Mouse (Mus musculus) limb, embryonic 14.5 days (tissue): ENCODE results near the gene Wdhd1. TPM values are rescaled to one million over a fixed set of nuclear protein-coding genes. Genes with fewer than 3 reads are reported as not detected.

Experiments used
- ATAC-seq: fragments of 200-750 bp; cut with Nextera tagmentation; 2 replicates; pipeline ENCODE4 v1.8.0; 2017; ENCODE audit warnings: low read depth, moderate number of reproducible peaks, moderate TSS enrichment; ENCODE audit not compliant: low FRiP score
- DNase-seq: peaks from one replicate; pipeline ENCODE4 v3.0.0-alpha.2; 2015; ENCODE audit warnings: low spot score
- H3K27ac ChIP-seq: fragments of 300-500 bp; sonication (generic); replicated peaks from 2 replicates; pipeline ENCODE4 v1.5.1; 2014; ENCODE audit warnings: low read depth, mild to moderate bottlenecking, low read length, moderate library complexity, mixed read lengths
- H3K27me3 ChIP-seq: fragments of 300-500 bp; sonication (generic); 2 replicates; pipeline ENCODE4 v1.6.1; 2014; ENCODE audit warnings: low read length, mixed read lengths; ENCODE audit not compliant: control insufficient read depth, insufficient read depth
- H3K36me3 ChIP-seq: fragments of 300-500 bp; sonication (generic); 2 replicates; pipeline ENCODE4 v1.6.1; 2014; ENCODE audit warnings: mild to moderate bottlenecking, low read length, moderate library complexity, mixed read lengths; ENCODE audit not compliant: control insufficient read depth, insufficient read depth
- H3K4me1 ChIP-seq: fragments of 300-500 bp; sonication (generic); 2 replicates; pipeline ENCODE4 v1.6.1; 2014; ENCODE audit warnings: antibody characterized with exemption, low read length, mixed read lengths; ENCODE audit not compliant: control insufficient read depth, insufficient read depth
- H3K4me2 ChIP-seq: fragments of 300-500 bp; sonication (generic); replicated peaks from 2 replicates; pipeline ENCODE4 v1.6.1; 2014; ENCODE audit warnings: low read depth, mild to moderate bottlenecking, low read length, moderate library complexity; ENCODE audit not compliant: severe bottlenecking
- H3K4me3 ChIP-seq: fragments of 300-500 bp; sonication (generic); replicated peaks from 2 replicates; pipeline ENCODE4 v1.5.1; 2014; ENCODE audit warnings: low read length
- H3K9ac ChIP-seq: fragments of 300-500 bp; sonication (generic); 2 replicates; pipeline ENCODE4 v1.6.1; 2014; ENCODE audit warnings: mild to moderate bottlenecking, low read depth, low read length, moderate library complexity; ENCODE audit not compliant: severe bottlenecking
- H3K9me3 ChIP-seq: fragments of 300-500 bp; sonication (generic); 2 replicates; pipeline ENCODE4 v1.6.1; 2016; ENCODE audit warnings: low read length; ENCODE audit not compliant: control insufficient read depth
- POLR2A ChIP-seq: fragments of 200-500 bp; IDR thresholded peaks from 2 replicates; pipeline ENCODE4 v1.8.0; 2012; ENCODE audit warnings: inconsistent platforms, mild to moderate bottlenecking, moderate library complexity, borderline replicate concordance; ENCODE audit not compliant: insufficient read depth, insufficient read length; ENCODE audit errors: extremely low read depth
- WGBS: fragments of 180-500 bp; shearing (Covaris S2); extraction: QIAGEN DNeasy Blood & Tissue Kit; methylation state at CpG from one replicate; pipeline ENCODE4 v1.1.7; 2014; 5-methylcytosine and 5-hydroxymethylcytosine counted together
- polyA plus RNA-seq, 2 experiments: library from polyadenylated mRNA; depleted of rRNA in 1 of 2; stranded (reverse) in 1 of 2; unstranded in 1 of 2; fragments of >200 nt; fragmentation: Nextera tagmentation in 1 of 2; extraction: Ambion mirVana in 1 of 2; gene quantifications; 2 replicates each; pipeline versions ENCODE4 v1.2.1 to v1.2.3; 2012 to 2014

Wdhd1 gene
- polyA plus RNA-seq, 2 experiments: 22.9 to 29.6 TPM

- Histone ChIP-seq H3K9me3 (no peaks in the 10 kb centered on the region), H3K27me3 (no peaks in the 10 kb centered on the region), H3K36me3 (peaks cover 53% of the 10 kb centered on the region), H3K4me3 (no peak overlapping the region), H3K27ac (no peak overlapping the region), H3K9ac (no peak overlapping the region), H3K4me1 (no peaks in the 10 kb centered on the region), H3K4me2 (no peak overlapping the region)
- DNase-seq (no peak), ATAC-seq (no peak)
- 92% methylated on average over 1 of the region's 1 CpGs for WGBS
- TF ChIP-seq POLR2A: no peak
Observed at GRCm38 (mm10) chr14:47309061-47309460, 32.4 kb upstream of the Wdhd1 start.

GRCm38 (mm10) chr14:47307669-47308068 is 31.0 kb upstream of the Wdhd1 start:
- no peaks in the 10 kb centered on the region for H3K4me1 ChIP-seq
- H3K36me3 ChIP-seq: peaks cover 48% of the 10 kb centered on the region
- no peaks in the 10 kb centered on the region for H3K9me3 ChIP-seq
- ATAC-seq (no peak), DNase-seq (no peak)
- no peak for TF ChIP-seq POLR2A
- no peaks in the 10 kb centered on the region for H3K27me3 ChIP-seq
- no peak overlapping the region for H3K4me3 ChIP-seq
- no peak overlapping the region for H3K9ac ChIP-seq
- no peak overlapping the region for H3K27ac ChIP-seq
- no peak overlapping the region for H3K4me2 ChIP-seq
- WGBS: 79% methylated on average over 3 of the region's 3 CpGs

- 85% methylated on average over 4 of the region's 4 CpGs for WGBS
- DNase-seq (no peak), ATAC-seq (no peak)
- H3K27me3 ChIP-seq: no peaks in the 10 kb centered on the region
- H3K4me3 ChIP-seq: no peak overlapping the region
- H3K36me3 ChIP-seq: peaks cover 31% of the 10 kb centered on the region
- no peaks in the 10 kb centered on the region for H3K9me3 ChIP-seq
- no peak overlapping the region for H3K27ac ChIP-seq
- H3K4me2 ChIP-seq: no peak overlapping the region
- H3K4me1 ChIP-seq: no peaks in the 10 kb centered on the region
- no peak for TF ChIP-seq POLR2A
- H3K9ac ChIP-seq: no peak overlapping the region
Observed at GRCm38 (mm10) chr14:47305933-47306332, 29.3 kb upstream of the Wdhd1 start.

- Histone ChIP-seq H3K4me2 (no peak overlapping the region), H3K27ac (no peak overlapping the region), H3K9me3 (no peaks in the 10 kb centered on the region), H3K9ac (no peak overlapping the region), H3K27me3 (no peaks in the 10 kb centered on the region), H3K4me3 (no peak overlapping the region), H3K36me3 (peaks cover 22% of the 10 kb centered on the region), H3K4me1 (peaks cover 6% of the 10 kb centered on the region)
- ATAC-seq: no peak
- no peak for DNase-seq
- no peak for TF ChIP-seq POLR2A
- 96% methylated on average over 6 of the region's 6 CpGs for WGBS
Observed at GRCm38 (mm10) chr14:47304814-47305405, 28.3 kb upstream of the Wdhd1 start.

GRCm38 (mm10) chr14:47302885-47303680 is 26.4 kb upstream of the Wdhd1 start:
- Histone ChIP-seq H3K4me2 (no peak overlapping the region), H3K4me3 (no peak overlapping the region), H3K27ac (no peak overlapping the region), H3K36me3 (peaks cover 11% of the 10 kb centered on the region), H3K9ac (no peak overlapping the region), H3K9me3 (no peaks in the 10 kb centered on the region), H3K4me1 (peaks cover 10% of the 10 kb centered on the region), H3K27me3 (no peaks in the 10 kb centered on the region)
- ATAC-seq (no peak), DNase-seq (no peak)
- TF ChIP-seq POLR2A: no peak
- WGBS: 67% methylated on average over 14 of the region's 14 CpGs
